Mouse (Mus musculus): ENCODE results near the gene Cd6.

Cd6 gene

DNA sequence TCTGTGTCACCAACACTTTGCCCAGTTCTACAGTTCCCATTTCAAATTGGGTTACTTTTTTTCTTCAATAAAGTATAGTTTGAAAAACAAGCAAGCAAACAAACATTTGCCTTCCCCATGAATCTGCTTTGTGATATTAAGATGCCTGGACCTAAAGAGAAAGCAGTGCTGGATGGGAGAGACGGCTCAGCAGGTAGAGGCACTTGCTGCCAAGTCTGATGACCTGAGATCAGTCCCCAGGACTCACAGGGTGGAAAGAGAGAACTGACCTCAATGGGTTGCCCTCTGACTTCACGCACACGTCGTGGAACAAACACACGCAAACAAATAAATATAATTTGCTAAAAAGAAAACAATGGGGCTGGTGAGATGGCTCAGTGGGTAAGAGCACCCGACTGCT lies 28.0 kb downstream of the Cd6 start:
- in situ Hi-C loops (cut with MboI, MseI): no loop called here

DNA sequence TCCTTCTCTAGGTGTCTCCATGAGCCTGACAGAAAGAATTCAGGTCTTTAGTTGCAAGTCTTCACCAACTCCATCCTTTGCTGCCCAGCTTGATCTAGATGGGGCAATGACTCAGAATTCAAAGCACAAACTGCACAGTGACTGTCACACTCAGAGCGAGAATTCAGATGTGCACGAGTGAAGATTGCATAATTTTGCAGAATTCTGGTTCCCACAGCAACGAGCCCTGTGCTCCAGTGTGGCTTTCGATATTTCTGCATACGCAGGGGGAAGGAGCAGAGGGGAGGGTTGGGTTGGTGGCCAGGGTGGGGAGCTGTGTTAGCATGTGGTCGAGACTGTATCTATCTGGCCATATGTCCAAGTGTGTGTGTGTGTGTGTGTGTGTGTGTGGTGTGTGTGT lies 28.8 kb downstream of the Cd6 start:
- in situ Hi-C loops (cut with MboI, MseI): no loop called here

- in situ Hi-C loops (cut with MboI, MseI): no loop called here
Measured at GRCm38 (mm10) chr19:10799155-10799554, 30.7 kb downstream of the Cd6 start.

DNA sequence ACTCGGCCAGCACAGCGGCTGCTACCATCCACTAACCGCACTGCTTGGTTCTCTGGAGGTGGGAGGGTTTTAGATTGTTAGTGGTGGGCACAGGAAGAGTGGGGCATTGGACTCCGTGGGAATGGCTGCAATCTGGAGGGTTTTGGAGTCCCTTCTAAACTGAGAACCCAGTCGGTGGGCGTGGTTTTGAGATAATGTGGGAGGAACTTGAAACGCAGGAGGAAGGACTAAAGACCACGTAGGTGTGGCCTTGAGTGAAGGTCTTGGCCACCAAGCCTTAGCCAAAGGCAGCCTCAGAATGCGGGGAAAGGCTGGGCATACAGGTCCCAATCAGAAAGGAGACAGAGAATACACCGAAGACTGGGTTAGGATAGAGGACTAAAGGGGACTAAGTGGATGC lies 31.3 kb downstream of the Cd6 start:
- in situ Hi-C loops (cut with MboI, MseI): no loop called here

GRCm38 (mm10) chr19:10794916-10795315 lies 34.9 kb downstream of the Cd6 start:
- in situ Hi-C loops (cut with MboI, MseI): no loop called here

DNA sequence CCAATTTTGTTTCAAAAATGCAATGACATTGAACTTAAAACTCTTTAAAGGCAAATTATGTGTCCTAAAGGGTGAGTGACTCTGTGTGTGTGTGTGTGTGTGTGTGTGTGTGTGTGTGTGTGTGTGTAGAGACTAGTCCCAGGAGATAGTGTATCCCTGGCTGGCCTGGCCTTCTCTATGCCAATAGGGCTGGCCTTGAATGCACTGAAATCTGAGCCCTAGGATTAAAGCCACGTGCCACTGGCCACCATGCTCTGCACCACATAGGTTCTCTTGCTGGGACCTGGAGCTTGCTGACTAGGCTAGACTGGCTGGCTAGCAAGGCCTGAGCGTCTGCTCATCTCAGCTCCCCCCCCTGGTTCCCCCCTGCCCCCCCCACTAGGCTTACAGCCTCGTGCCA lies 36.8 kb downstream of the Cd6 start:
- in situ Hi-C loops (cut with MboI, MseI): no loop called here

GRCm38 (mm10) chr19:10790323-10790722 lies 39.5 kb downstream of the Cd6 start:
- in situ Hi-C loops (cut with MboI, MseI): no loop called here

DNA sequence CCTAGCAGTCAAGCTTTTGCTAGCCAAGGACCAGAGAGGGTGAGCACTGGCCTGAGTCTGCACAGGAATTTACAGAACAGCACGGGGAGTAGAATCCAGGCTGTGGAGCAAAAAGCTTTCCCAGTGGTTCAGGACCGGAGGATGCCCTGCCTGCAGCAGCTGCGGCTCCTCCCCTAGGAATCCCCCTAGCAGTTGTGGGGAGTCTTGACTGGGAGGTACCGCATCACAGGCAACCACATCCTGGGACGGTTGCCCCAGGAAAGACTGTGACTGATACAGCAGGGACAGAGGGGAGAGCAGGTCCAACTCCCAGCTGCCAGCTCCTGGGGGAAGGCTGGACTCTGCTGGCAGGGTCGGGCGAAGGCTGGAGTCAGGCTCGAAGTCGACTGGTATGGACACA lies 41.6 kb downstream of the Cd6 start:
- in situ Hi-C loops (cut with MboI, MseI): no loop called here

DNA sequence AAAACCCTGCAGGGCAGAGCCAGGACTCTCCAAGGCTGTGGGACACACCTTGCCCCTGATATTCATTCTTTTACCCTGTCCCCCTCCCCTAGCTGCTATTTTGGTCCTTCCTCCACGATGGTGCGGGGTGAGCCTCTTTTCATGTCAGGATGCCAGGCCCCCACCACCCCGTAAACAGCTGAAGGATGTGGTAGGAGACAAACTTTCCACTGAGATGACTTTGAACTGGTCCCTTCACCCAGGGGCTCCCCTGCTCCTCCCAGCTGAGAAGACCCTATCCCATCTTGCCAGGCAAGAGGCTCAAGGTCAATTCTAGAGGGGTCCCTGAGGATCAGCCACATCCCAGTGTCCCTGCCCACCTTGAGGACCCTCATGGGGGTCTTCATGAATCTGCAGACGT lies 42.5 kb downstream of the Cd6 start:
- in situ Hi-C loops (cut with MboI, MseI): no loop called here

DNA sequence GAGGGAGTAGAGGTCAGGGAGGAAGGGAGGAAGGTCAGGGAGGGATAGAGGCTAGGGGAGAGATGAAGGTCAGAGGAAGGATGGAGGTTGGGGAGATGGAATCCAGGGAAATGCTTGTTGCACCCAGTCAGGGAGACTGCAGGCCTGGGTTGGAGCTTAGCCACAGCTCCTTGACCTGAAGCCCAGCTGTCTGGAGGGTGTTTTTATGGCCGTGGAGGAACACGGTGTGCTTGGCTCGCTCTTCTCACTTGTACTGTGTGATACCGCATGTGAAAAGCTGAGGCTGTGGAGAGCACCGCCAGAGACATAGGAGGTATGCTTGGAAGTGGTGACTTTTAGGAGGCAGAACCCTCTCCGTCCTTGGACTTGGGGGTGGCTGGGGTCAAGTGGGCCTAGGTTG lies 43.1 kb downstream of the Cd6 start:
- in situ Hi-C loops (cut with MboI, MseI): no loop called here

- in situ Hi-C loops (cut with MboI, MseI): no loop called here
Measured at GRCm38 (mm10) chr19:10784796-10785459, 44.9 kb downstream of the Cd6 start.

- in situ Hi-C loops (cut with MboI, MseI): no loop called here
Measured at GRCm38 (mm10) chr19:10784061-10784460, 45.8 kb downstream of the Cd6 start.

DNA sequence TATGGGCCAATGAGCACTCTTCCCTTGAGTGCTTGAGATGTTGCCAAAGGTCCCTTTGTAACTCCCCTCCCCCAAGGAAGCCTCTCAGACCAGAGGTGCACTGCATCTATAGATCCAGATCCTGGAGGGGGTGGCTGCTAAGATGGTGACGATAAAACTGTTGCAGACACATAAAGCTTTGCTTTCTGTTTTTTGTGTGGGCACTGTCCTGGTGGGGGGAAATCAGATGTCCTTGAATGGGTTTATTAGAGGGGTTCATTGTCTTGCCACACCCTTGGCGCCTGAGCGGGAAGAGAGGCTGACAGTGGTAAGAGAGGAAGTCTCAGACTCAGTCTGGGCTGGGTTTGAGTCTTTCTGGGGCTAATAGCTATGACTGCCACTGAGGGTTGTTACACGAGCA lies 46.7 kb downstream of the Cd6 start:
- in situ Hi-C loops (cut with MboI, MseI): no loop called here

- in situ Hi-C loops (cut with MboI, MseI): no loop called here
Measured at GRCm38 (mm10) chr19:10781641-10782040, 48.2 kb downstream of the Cd6 start.

DNA sequence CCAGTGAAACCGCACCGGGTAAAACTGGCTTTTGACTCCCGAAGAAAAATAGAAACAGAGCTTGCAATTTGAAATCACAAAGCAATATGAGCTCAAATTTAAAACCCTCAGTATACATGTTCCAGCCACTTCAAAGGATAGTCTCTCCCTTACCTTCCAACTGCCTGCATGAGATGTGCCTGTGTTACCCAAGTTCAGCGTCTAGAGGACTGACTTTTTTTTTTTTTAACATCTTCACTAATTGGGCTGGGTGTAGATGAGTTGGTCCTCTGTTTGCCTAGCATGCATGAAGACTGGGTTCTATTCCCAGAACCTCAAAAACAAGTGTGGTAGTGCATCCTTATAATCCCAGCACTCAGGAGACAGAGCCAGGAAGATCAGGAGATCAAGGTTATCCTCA lies 53.0 kb downstream of the Cd6 start:
- in situ Hi-C loops (cut with MboI, MseI): no loop called here

DNA sequence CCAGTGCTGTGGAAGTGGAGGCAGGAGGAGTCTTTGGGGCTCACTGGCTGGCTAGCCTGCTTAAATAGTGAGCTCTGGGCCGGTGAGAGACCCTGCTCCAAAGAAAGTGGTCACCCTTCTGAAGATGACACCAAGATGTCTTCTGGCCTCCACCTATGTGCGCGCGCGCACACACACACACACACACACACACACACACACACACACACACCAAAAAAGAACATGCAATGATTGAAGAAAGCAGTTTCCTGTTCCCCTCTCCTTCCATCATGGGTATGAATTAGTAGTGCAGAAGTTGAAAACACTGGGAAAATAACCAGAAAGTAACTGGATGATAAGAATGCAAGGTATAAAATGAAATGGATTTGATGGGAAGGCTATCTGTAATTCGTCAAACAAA lies 55.7 kb downstream of the Cd6 start:
- in situ Hi-C loops (cut with MboI, MseI): loop anchor here (5.0 kb wide), 1 partner anchor 37 kb away; the partner anchor contains the start of gene Cd5 (in 2 of the 2)

- in situ Hi-C loops (cut with MboI, MseI): loop anchor here (5.0 kb wide), 1 partner anchor 36 kb away; the partner anchor contains the start of gene Cd5 (in 2 of the 2)
Measured at GRCm38 (mm10) chr19:10773384-10773783, 56.5 kb downstream of the Cd6 start.

- in situ Hi-C loops (cut with MboI, MseI): loop anchor here (5.0 kb wide), 1 partner anchor 36 kb away; the partner anchor contains the start of gene Cd5 (in 2 of the 2)
Measured at GRCm38 (mm10) chr19:10772866-10773265, 57.0 kb downstream of the Cd6 start.

DNA sequence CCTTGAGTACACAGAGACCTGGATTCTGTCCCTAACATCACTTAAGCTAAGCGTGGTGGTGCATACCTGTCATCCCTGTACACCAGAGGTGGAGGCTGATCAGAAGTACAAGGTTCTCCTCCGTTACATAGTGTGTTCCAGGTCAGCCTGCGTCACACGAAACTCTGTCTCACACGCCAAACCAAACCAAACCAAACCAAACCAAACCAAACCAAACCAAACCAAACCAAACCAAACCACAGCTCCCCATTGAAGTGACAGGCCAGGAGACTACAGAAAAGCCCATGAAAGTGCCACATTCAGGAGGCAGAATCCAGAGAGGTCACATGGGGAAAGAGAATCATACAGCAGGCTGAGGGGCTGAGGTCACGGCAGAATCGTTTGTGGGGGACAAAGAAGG lies 57.9 kb downstream of the Cd6 start:
- in situ Hi-C loops (cut with MboI, MseI): loop anchor here (5.0 kb wide), 1 partner anchor 35 kb away; the partner anchor contains the start of gene Cd5 (in 2 of the 2)

DNA sequence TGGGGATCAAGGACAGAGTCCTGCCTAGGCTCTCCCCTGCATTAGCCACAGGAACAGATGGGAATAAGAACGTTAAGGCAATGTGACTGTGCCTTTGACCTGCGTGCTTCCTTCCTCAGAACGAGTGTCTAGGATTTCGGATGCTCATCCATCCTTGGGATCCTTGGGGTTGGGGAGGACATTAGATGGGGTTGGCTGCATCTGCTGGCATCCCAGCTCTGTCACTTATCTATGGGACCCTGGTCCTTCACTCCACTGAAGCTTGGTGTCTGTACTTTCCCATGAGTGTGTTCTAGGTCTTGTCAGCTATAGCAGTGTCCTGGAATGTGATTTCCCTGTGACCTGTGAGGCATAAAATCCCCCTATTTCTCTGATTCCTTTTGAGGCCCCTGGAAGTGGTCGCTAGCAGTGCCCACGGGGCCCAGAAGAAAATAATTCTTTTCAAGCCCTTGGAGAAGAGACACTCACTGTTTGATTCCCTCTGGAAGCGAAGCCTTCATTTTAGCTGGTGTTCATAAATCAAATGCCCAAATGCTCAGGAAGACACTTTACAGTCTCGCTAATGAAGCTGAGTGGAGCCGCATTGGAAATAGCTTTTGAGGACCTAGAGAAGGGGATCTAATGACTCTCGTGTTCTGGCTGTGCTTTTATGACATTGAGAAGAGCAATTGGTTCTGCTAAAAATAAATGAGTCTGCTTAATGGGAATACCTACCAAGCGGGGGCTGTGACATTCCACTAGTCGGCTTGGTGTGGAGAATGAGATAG lies 60.2 kb downstream of the Cd6 start:
- in situ Hi-C loops (cut with MboI, MseI): loop anchor here (5.0 kb wide), 1 partner anchor 32 kb away; the partner anchor contains the start of gene Cd5 (in 2 of the 2)

- in situ Hi-C loops (cut with MboI, MseI): no loop called here
Measured at GRCm38 (mm10) chr19:10768694-10769428, 61.0 kb downstream of the Cd6 start.

- in situ Hi-C loops (cut with MboI, MseI): no loop called here
Measured at GRCm38 (mm10) chr19:10767631-10768030, 62.2 kb downstream of the Cd6 start.
